Mouse (Mus musculus): Measurements from ENCODE around the gene Lefty1. TPM values are rescaled to one million over a fixed set of nuclear protein-coding genes. Genes with fewer than 3 reads are reported as not detected.

Gene Lefty1
- polyA plus RNA-seq, 1 experiment, result 2.6 TPM

DNA sequence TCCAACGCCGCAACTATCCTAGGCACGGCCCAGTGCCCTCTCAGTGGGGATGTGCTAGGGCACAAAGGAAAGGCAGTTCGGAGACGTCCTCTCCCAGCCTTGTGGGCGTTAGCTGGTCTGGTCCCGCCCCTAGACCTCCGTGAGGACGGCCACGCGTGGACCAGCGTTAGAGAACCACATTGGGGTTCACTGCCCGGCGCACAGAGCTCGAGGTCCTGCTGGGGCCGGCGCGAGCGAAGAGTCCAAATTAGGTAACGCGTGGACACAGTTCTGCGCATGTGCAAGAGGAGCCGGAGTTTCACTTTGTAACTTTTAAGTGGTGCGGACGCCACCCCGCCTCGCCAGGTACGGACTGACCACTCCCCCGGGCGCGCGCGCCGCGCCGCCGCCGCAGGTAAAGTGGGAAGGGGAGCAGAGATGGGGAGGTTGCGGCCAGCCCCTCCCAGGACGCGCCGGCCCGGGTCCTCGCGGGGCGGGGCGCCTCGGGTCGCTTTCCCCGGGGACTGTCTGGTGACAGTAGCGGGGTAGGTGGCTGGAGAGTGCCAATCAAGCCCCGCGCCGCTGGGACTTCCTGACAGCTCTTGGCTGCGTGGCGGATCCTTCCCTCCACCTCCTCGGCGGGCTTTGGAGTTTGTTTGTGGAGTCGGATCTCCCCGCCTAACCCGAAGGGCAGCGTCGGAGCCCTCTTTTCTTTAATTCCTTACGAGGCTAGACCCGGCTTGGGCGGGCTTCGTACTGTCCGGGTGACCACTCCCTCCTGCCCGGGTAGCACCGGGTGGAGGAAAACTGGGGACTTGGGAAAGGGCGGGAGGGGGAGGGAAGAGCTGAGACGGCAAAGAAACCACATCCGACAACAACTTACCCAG lies 7.6 kb downstream of the Lefty1 start, which contains the start of gene Tmem63a:
Tmem63a (plus strand) TSS at position 179 of the 866 bp plus-strand sequence.
- under 1% methylated on average over 73 of the region's 73 CpGs for WGBS
- Histone ChIP-seq H3K4me1 (ENCODE audit: control insufficient read depth, insufficient read depth, low read length) (peaks cover 7% of the 10 kb centered on the region), H3K4me3 (replicated peaks; ENCODE audit: control insufficient read depth, low read depth, low read length) (peak within 1 kb of the TSS; percentile 97), H3K27ac (ENCODE audit: control insufficient read depth, insufficient read depth, low read depth, low read length, poor library complexity) (peak within 1 kb of the TSS; percentile 97)
- TF ChIP-seq POLR2A (IDR thresholded peaks at IDR 0.05; ENCODE audit: borderline replicate concordance, control insufficient read depth, low read depth, low read length) (peak; percentile 36; the same call in 1 of the 2 replicates), CTCF (IDR thresholded peaks at IDR 0.05; ENCODE audit: control insufficient read depth, insufficient read depth, low read length) (no peak)

DNA sequence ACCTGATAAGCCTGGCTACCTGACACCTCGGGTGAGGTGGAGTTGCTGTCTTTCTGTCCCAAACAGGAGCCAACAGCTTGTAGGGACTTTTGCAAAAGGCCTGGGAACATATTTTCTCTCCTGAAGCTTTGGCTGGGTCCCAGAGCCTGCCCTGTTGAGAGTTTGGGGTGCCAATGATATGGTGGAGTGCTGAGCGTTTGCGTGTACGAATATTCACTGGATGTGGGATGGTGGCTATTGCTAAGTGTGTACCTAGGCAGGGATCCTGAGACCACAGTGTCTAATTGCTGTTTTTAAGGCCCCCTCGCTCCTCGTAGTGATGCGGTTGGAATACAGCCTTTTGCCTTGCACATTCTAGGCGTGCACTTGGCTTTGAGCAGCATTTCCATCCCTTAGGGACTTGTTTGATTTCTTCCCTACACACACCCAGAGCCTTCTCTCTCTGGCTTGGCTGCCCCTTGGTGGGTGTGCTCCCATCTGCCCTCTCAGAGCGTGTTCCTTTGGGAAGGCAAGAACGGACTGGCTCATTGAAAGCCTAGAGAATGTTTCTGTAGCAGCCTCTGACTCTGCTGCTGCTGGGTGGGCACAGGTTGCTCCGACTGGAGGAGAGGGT lies 8.3 kb downstream of the Lefty1 start:
- Histone ChIP-seq H3K27ac (ENCODE audit: control insufficient read depth, insufficient read depth, low read depth, low read length, poor library complexity) (peak overlapping the region; percentile 97), H3K4me1 (ENCODE audit: control insufficient read depth, insufficient read depth, low read length) (peaks cover 7% of the 10 kb centered on the region), H3K4me3 (replicated peaks; ENCODE audit: control insufficient read depth, low read depth, low read length) (peak overlapping the region; percentile 97)
- TF ChIP-seq POLR2A (IDR thresholded peaks at IDR 0.05; ENCODE audit: borderline replicate concordance, control insufficient read depth, low read depth, low read length) (no peak), CTCF (IDR thresholded peaks at IDR 0.05; ENCODE audit: control insufficient read depth, insufficient read depth, low read length) (no peak)
- WGBS, result 42% methylated on average over 11 of the region's 11 CpGs

DNA sequence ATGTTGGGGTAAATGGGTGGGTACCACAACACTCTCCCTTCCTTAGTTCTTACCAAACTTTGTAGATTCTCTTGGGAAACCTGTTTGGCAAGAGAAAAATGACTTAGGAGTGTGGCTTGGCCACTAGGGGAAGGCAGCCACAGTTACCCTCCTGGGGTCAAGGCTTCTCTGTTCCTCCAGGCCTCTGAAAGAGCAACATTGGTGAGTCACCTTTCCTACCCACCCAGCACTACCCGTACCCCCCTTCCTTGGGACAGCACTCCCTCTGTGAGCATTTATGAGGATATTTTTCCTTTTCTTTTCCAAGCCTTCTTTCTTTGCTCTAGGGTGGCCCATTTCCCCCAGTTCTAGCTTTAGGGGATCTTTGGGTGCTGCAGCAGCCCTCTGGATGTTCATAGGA lies 9.1 kb downstream of the Lefty1 start:
- Histone ChIP-seq H3K4me1 (ENCODE audit: control insufficient read depth, insufficient read depth, low read length) (peaks cover 7% of the 10 kb centered on the region), H3K4me3 (replicated peaks; ENCODE audit: control insufficient read depth, low read depth, low read length) (peak overlapping the region; percentile 97), H3K27ac (ENCODE audit: control insufficient read depth, insufficient read depth, low read depth, low read length, poor library complexity) (peak overlapping the region; percentile 97)
- TF ChIP-seq POLR2A (IDR thresholded peaks at IDR 0.05; ENCODE audit: borderline replicate concordance, control insufficient read depth, low read depth, low read length), result no peak
- peak; percentile 27; the same call in 1 of the 2 replicates for TF ChIP-seq CTCF (IDR thresholded peaks at IDR 0.05; ENCODE audit: control insufficient read depth, insufficient read depth, low read length)
- 34% methylated on average over 1 of the region's 1 CpGs for WGBS

DNA sequence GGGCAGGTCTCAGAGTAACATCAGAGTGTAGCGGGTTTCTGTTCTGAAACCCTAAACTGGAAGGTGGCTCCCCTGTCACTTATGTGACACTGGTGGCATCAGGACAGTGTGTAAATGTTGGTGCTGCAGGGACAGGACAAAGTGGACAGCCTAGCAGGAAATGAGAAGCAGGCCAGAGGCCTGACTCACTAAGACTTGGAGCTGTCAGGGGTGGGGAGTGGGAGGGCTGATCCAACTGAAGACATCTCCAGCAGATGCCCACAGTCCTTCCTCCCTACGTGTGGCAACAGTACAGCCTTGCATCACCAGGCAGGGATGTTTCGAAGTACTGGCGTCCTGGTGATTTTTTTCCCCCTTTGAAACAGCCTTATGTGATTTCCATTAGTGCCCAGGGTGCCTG lies 9.7 kb downstream of the Lefty1 start:
- no peak for TF ChIP-seq POLR2A (IDR thresholded peaks at IDR 0.05; ENCODE audit: borderline replicate concordance, control insufficient read depth, low read depth, low read length)
- no peak for TF ChIP-seq CTCF (IDR thresholded peaks at IDR 0.05; ENCODE audit: control insufficient read depth, insufficient read depth, low read length)
- peak overlapping the region; percentile 57 for H3K4me3 ChIP-seq (replicated peaks; ENCODE audit: control insufficient read depth, low read depth, low read length)
- H3K4me1 ChIP-seq (ENCODE audit: control insufficient read depth, insufficient read depth, low read length), result peaks cover 7% of the 10 kb centered on the region

DNA sequence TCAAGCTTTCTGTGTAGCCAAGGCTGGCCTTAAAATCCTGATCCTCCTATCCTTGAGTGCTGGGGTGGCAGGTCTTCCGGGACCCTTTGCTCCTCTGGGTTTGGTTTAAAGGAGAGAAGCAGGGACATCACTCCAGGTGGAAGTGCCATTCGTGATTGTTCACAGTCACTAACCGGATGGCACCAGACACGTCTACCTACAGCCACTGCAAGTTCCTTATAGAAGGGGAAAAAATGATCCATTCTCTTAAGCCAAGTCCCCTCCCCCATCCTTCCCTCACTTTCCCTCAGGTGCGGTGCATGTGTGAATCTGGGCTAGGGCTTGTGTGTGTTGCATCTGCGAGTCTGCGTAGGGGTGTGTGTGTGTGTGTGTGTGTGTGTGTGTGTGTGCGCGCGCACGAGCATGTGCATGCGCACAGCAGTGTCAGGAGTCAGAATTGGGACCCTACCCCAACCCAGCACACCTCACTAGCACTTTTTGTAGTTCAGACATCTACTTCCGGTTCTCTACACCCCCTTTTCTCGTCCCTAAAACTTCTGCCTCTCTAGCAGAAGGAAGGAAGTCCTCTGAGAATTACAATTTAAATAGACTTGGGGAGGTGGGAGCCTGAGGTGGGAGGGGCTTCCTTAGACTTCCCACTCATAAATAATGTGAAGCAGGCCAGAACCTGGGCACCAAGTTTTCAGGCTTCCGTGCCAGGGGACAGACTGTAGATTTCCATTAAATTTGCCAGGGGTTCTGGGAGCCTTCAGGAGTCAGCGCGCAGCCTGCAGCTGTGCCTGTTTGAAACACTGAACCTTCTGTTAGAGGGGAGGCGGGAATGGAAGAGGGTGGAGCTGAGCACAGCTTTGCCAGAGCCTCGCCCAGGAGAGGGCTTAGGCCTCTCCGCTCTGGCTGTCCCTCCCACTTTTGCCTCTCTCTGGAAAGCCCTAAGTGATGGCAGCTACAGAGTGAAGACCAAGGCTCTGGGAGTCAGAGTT lies 10.5 kb downstream of the Lefty1 start:
- Histone ChIP-seq H3K4me3 (replicated peaks; ENCODE audit: control insufficient read depth, low read depth, low read length) (peak overlapping the region; percentile 57), H3K27ac (ENCODE audit: control insufficient read depth, insufficient read depth, low read depth, low read length, poor library complexity) (peak overlapping the region; percentile 61), H3K4me1 (ENCODE audit: control insufficient read depth, insufficient read depth, low read length) (peaks cover 7% of the 10 kb centered on the region)
- 8% methylated on average over 20 of the region's 20 CpGs for WGBS
- no peak for TF ChIP-seq POLR2A (IDR thresholded peaks at IDR 0.05; ENCODE audit: borderline replicate concordance, control insufficient read depth, low read depth, low read length)
- no peak for TF ChIP-seq CTCF (IDR thresholded peaks at IDR 0.05; ENCODE audit: control insufficient read depth, insufficient read depth, low read length)

More for the DNA sequence above, 9.7 kb downstream of the Lefty1 start:
- H3K27ac ChIP-seq (ENCODE audit: control insufficient read depth, insufficient read depth, low read depth, low read length, poor library complexity), result peak overlapping the region; percentile 97
- WGBS, result 38% methylated on average over 4 of the region's 4 CpGs

- Histone ChIP-seq H3K27ac (ENCODE audit: control insufficient read depth, insufficient read depth, low read depth, low read length, poor library complexity) (no peak overlapping the region), H3K4me3 (replicated peaks; ENCODE audit: control insufficient read depth, low read depth, low read length) (no peak overlapping the region), H3K4me1 (ENCODE audit: control insufficient read depth, insufficient read depth, low read length) (peaks cover 6% of the 10 kb centered on the region)
- no peak for TF ChIP-seq CTCF (IDR thresholded peaks at IDR 0.05; ENCODE audit: control insufficient read depth, insufficient read depth, low read length)
- TF ChIP-seq POLR2A (IDR thresholded peaks at IDR 0.05; ENCODE audit: borderline replicate concordance, control insufficient read depth, low read depth, low read length), result no peak
- WGBS, result 87% methylated on average over 6 of the region's 6 CpGs
These were observed 11.6 kb downstream of the Lefty1 start for GRCm38 (mm10) chr1:180946448-180946847.

- 82% methylated on average over 6 of the region's 6 CpGs for WGBS
- no peak overlapping the region for H3K27ac ChIP-seq (ENCODE audit: control insufficient read depth, insufficient read depth, low read depth, low read length, poor library complexity)
- no peak overlapping the region for H3K4me3 ChIP-seq (replicated peaks; ENCODE audit: control insufficient read depth, low read depth, low read length)
- no peaks in the 10 kb centered on the region for H3K4me1 ChIP-seq (ENCODE audit: control insufficient read depth, insufficient read depth, low read length)
- no peak for TF ChIP-seq POLR2A (IDR thresholded peaks at IDR 0.05; ENCODE audit: borderline replicate concordance, control insufficient read depth, low read depth, low read length)
- no peak for TF ChIP-seq CTCF (IDR thresholded peaks at IDR 0.05; ENCODE audit: control insufficient read depth, insufficient read depth, low read length)
These were observed 17.4 kb downstream of the Lefty1 start for GRCm38 (mm10) chr1:180952085-180952746.

Data from bone marrow, adult 2 months (tissue).